Mouse (Mus musculus): Measurements from ENCODE around the gene Inpp5f.
A peak's percentile ranks its signal among the peaks of the same experiment; 100 is the strongest.
"Not testable (repeated sequence)": the region's sequence is repeated elsewhere in the genome, so short reads cannot be mapped to it uniquely, and the experiment has no call there.

The Inpp5f gene

GRCm38 (mm10) chr7:128610897-128611798 is at the start of gene Inpp5f:
Inpp5f (plus strand) TSS chr7:128611328.
- peak; percentile 98 for DNase-seq (ENCODE audit: low read depth, low spot score)

- DNase-seq (ENCODE audit: low read depth, low spot score): no peak
Observed at GRCm38 (mm10) chr7:128563373-128563772, 47.8 kb upstream of the Inpp5f start.

GRCm38 (mm10) chr7:128566311-128566710 is 44.8 kb upstream of the Inpp5f start:
- no peak for DNase-seq (ENCODE audit: low read depth, low spot score)

DNA sequence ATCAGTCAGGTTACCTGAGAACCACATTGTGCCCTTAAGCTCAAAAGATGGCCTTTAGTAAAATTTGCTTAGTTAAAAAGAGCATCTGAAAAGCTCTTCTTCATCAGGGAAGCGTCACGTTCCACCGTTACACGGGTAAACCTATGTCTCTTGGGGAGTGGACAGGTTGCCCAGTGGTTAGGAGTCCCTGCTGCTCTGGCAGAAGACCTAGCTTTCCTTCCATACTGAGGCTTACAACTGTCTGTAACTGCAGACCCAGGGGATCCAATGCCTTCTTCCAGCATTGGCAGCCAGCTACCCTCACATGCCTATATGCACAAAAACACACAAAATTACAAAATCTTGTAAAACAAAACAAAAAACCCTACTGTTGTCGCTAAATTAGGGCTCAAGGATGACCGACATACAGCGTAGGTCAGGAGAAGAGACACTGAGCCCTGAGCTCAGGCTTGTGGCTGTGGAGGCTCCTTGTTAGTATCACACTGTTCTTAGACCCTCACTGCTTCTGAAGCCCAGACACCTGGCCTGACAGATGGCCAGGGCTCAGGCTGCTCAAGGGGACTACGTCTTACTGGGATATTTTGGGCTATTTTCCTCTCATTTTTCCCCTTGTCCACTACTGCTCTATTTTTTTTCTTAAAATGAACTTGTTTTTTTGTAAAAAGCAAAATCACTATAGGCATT is 43.4 kb upstream of the Inpp5f start:
- DNase-seq (ENCODE audit: low read depth, low spot score): no peak

- not testable (repeated sequence) for DNase-seq (ENCODE audit: low read depth, low spot score)
Observed at GRCm38 (mm10) chr7:128569429-128569828, 41.7 kb upstream of the Inpp5f start.

GRCm38 (mm10) chr7:128569987-128570656 is 41.0 kb upstream of the Inpp5f start:
- DNase-seq (ENCODE audit: low read depth, low spot score): no peak

GRCm38 (mm10) chr7:128570657-128571056 is 40.5 kb upstream of the Inpp5f start:
- not testable (repeated sequence) for DNase-seq (ENCODE audit: low read depth, low spot score)

DNA sequence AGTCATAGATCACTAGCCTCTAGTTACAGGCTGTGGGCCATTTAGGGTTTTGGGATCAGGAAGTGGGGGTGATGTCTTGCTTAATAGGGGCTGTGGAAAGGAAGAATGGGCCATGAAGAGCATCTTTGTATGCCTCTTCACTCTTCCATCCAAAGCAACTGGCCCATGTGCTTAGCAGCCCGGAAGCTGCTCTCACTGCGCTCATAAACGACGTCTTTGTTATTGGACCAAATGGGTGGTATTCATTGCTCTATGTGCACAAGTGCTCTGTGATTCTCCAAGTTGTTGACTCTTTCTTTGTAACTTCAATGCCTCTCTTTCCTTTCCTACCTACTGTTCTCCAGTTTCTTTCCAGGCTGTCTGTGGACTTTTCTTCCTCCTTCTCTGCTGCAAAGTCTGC is 39.1 kb upstream of the Inpp5f start:
- DNase-seq (ENCODE audit: low read depth, low spot score): no peak

GRCm38 (mm10) chr7:128575211-128575610 is 35.9 kb upstream of the Inpp5f start:
- no peak for DNase-seq (ENCODE audit: low read depth, low spot score)

- no peak for DNase-seq (ENCODE audit: low read depth, low spot score)
Observed at GRCm38 (mm10) chr7:128575794-128576193, 35.3 kb upstream of the Inpp5f start.

- DNase-seq (ENCODE audit: low read depth, low spot score): no peak
Observed at GRCm38 (mm10) chr7:128577607-128578006, 33.5 kb upstream of the Inpp5f start.

DNA sequence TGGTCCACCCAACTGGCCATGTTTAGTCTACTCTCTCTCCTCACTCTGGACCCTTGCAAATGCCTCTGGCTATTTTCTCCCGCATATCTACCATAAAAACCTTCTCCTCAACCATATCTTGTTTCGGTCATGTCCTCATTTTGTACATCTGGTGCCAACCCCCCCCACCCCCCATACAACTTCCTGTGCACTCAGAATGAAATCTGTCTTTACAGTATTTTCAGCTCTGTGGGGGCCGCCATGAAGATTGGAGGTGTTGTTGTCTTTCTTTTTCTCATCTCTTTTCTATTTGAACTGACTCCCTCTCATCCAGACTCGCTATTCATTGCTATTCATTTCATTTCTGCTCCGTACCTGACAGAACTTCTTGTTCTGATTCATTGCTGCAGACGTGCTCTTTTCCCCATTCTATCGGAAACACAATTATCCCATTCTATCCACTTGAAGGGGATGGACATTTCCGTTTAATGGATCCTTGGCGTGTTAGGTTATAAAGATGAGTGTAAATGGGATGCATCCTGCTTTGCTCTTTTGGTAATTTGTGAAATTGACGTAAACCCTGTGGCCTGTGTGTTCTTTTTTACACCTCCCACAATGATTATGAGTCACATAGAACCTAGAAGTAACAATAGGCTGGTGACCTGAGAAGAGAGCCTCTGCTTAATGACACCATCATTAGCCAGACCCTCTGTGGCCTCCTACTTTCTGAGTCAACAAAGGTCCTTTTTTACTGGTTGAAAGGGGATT is 32.8 kb upstream of the Inpp5f start:
- DNase-seq (ENCODE audit: low read depth, low spot score): no peak

- DNase-seq (ENCODE audit: low read depth, low spot score): no peak
Observed at GRCm38 (mm10) chr7:128579381-128579780, 31.7 kb upstream of the Inpp5f start.

GRCm38 (mm10) chr7:128580318-128580717 is 30.8 kb upstream of the Inpp5f start:
- DNase-seq (ENCODE audit: low read depth, low spot score): no peak

DNA sequence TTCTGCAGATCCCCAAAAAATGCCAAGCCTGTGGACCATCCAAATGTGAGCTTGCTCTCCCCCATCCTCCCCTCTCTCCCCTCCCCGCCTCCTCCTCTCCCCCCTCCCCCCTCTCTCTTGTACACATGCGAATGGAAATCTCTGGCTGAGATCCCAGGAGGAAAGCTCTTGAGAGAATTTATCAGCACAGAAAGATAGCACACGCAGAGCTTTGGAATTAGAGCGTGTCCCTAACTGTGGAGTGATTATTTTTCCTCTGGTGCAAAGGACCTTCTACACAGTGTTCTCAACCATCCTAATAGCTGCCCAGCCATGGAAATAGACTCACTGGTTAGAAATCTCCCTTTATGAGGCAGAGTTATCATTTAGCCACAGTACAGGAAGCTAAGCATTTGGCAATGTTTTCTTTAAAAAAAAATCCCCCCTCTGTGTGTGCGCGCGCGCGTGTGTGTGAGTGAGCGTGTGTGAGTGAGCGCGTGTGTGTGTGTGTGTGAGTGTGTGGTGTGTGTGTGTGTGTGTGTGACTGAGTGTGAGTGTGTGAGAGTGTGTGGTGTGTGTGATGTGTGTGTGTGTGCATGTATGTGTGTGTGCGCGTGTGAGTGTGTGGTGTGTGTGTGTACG is 29.2 kb upstream of the Inpp5f start:
- no peak for DNase-seq (ENCODE audit: low read depth, low spot score)

- no peak for DNase-seq (ENCODE audit: low read depth, low spot score)
Observed at GRCm38 (mm10) chr7:128583213-128583948, 27.7 kb upstream of the Inpp5f start.

DNA sequence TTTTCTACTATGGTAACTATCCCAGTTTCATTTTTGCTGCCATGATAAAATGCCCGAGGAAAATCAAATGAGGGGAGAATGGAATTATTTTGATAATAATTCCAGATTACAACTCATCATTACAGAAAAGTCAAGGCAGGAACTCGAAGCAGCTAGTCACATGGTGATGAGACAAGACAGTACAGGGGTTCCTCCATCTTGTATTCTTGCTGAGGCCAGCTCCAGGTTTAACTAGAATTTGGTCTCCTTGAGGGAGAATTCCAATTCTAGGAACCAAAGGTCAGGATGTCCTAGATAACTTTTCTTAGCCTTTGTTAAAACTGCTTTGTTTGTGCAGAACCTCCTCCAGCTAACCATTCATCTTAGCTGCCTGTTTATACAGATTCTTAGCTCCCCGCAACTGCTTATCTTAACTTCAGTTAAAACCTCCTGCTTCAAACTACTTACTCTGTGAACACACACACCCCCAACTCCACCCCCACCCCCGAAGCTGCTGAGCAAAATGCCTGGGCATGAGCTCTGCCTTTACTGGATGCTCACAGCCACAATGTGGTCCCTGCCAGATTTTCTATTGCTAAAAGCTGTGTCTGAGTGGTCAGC is 23.7 kb upstream of the Inpp5f start:
- DNase-seq (ENCODE audit: low read depth, low spot score): no peak

GRCm38 (mm10) chr7:128591345-128592084 is 19.6 kb upstream of the Inpp5f start:
- no peak for DNase-seq (ENCODE audit: low read depth, low spot score)
